ENCODE assay signal across 8 mouse cellular contexts in the genomic region with DNA sequence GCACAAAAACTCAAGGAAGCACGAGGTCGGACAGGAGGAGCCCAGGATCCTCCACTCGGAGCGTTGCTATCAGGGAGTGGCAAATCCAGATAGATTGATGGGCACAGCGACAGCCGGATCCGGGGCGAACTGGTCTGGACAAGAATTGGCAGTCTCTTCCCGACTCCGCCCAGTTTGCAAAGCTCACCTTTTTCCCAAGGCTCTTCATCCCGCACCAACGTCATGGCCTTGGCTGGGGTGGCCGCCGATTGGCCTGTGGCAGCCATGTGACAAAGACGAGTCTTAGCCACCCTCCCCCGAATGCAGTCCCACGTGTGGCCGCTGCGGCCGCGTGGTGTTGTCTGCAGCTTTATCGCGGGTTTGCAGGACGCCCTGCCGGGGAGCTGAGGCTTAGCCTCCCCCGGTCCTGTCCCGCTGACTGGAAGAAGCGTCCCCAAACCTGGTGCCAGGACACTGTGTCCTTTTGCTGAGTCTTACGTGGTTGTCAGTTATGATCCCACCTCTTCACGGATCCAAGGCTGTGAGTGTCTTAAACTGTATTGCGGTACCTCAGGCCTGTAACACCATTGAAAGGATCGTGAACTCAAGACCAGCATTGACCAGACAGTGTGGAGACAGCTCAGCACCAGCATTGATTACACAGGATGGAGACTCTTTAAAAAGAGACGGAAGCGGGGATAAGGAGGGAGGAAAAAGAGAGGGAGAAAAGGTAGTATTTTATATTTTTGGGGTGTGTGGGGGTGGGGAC. TPM values are rescaled to one million over a fixed set of nuclear protein-coding genes. Genes with fewer than 3 reads are reported as not detected.
DNase-seq lines count a peak whose midpoint lies in the region; ATAC-seq lines count a peak whose summit lies in the region.

No protein-coding gene starts in this region.

- H3K27ac ChIP-seq in hindbrain, embryonic 14.5 days, result peak overlapping the region; percentile 96
- peak overlapping the region; percentile 60 for H3K27ac ChIP-seq in macrophage

- DNase-seq in T-cell, adult 2 months (ENCODE audit: low spot score), result peak; percentile 91
- DNase-seq in cerebellum, postnatal 25 days, result peak; percentile 95 to 97
- DNase-seq in frontal cortex, postnatal 25 days (ENCODE audit: low spot score in 2 of 2), result peak; percentile 85 to 87
- DNase-seq in hindbrain, embryonic 14.5 days (ENCODE audit: low spot score), result peak; percentile 89
- DNase-seq in left cerebral cortex, adult 18-20 months (ENCODE audit: low spot score in 2 of 2), result peak; percentile 93 to 94
- peak; percentile 97 for DNase-seq in right cerebral cortex, adult 18-20 months
- DNase-seq in urinary bladder, postnatal 10 days (ENCODE audit: low spot score), result peak; percentile 82

- H3K4me1 ChIP-seq in hindbrain, embryonic 14.5 days (replicated peaks; ENCODE audit: control insufficient read depth, insufficient read depth, low read length), result peaks cover 14% of the 10 kb centered on the region

- H3K36me3 ChIP-seq in hindbrain, embryonic 14.5 days (replicated peaks; ENCODE audit: control insufficient read depth, insufficient read depth), result no peaks in the 10 kb centered on the region
- no peaks in the 10 kb centered on the region for H3K36me3 ChIP-seq in macrophage (ENCODE audit: inconsistent target)

- no peaks in the 10 kb centered on the region for H3K9me3 ChIP-seq in hindbrain, embryonic 14.5 days (ENCODE audit: control insufficient read depth, low read length)

- peak overlapping the region; percentile 83 for H3K9ac ChIP-seq in hindbrain, embryonic 14.5 days

- no peaks in the 10 kb centered on the region for H3K79me2 ChIP-seq in macrophage (ENCODE audit: inconsistent target)

- peak; percentile 100 for ATAC-seq in hindbrain, embryonic 14.5 days (ENCODE audit: low FRiP score)

- peak overlapping the region; percentile 91 for H3K4me2 ChIP-seq in hindbrain, embryonic 14.5 days (replicated peaks)

- 3% methylated on average over 34 of the region's 34 CpGs for WGBS in hindbrain, embryonic 14.5 days
- 5% methylated on average over 34 of the region's 34 CpGs for WGBS in macrophage (ENCODE audit: missing documents)

- H3K27me3 ChIP-seq in hindbrain, embryonic 14.5 days (ENCODE audit: control insufficient read depth, insufficient read depth, low read length), result no peaks in the 10 kb centered on the region

- H3K4me3 ChIP-seq in hindbrain, embryonic 14.5 days (replicated peaks; ENCODE audit: low read length), result peak overlapping the region; percentile 44
- peak overlapping the region; percentile 54 for H3K4me3 ChIP-seq in macrophage (ENCODE audit: inconsistent target)

RNA-seq across cellular contexts. Expression of gene Nsd1, which starts 19.3 kb away (rescaled TPM):
- polyA plus RNA-seq in hindbrain, embryonic 14.5 days (2014; fragmentation: Nextera tagmentation; extraction: Ambion mirVana), result 53.9 and 70.7 TPM in 2 replicates
- 100 to 1,000 TPM; 109 to 115 TPM for total RNA-seq in left cerebral cortex, adult 18-20 months (2021)
- total RNA-seq in macrophage (2018; cell fraction: chromatin; rRNA removed), result 100 to 1,000 TPM in 25 of 26 experiments, 10 to 100 TPM in 1; 76.9 to 574 (median 405) TPM
- 10 to 100 TPM; 25.1 to 76.0 (median 57.0) TPM for total RNA-seq in macrophage (2018; cell fraction: cytosol; rRNA removed)
- 100 to 1,000 TPM in 22 of 26 experiments, 10 to 100 TPM in 4; 63.4 to 293 (median 182) TPM for total RNA-seq in macrophage (2018; cell fraction: nucleus; rRNA removed)
- 26.6 to 37.3 TPM (median 28.9 TPM) in 3 replicates for polyA plus RNA-seq in macrophage (2018)

RNA-seq across cellular contexts. Expression of gene Fgfr4, which starts 37.9 kb away (rescaled TPM):
- 0.92 and 1.7 TPM in 2 replicates for polyA plus RNA-seq in hindbrain, embryonic 14.5 days (2014; fragmentation: Nextera tagmentation; extraction: Ambion mirVana)
- under 1 TPM; 0.21 to 0.40 TPM for total RNA-seq in left cerebral cortex, adult 18-20 months (2021)
- total RNA-seq in macrophage (2018; cell fraction: chromatin; rRNA removed), result not detected
- not detected for total RNA-seq in macrophage (2018; cell fraction: cytosol; rRNA removed)
- not detected for total RNA-seq in macrophage (2018; cell fraction: nucleus; rRNA removed)
- polyA plus RNA-seq in macrophage (2018), result not detected in 3 replicates

RNA-seq across cellular contexts. Expression of gene Gm17617, which starts 56.9 kb away (rescaled TPM):
- not detected in 2 replicates for polyA plus RNA-seq in hindbrain, embryonic 14.5 days (2014; fragmentation: Nextera tagmentation; extraction: Ambion mirVana)
- not detected for total RNA-seq in left cerebral cortex, adult 18-20 months (2021)
- total RNA-seq in macrophage (2018; cell fraction: chromatin; rRNA removed), result not detected
- not detected for total RNA-seq in macrophage (2018; cell fraction: cytosol; rRNA removed)
- not detected for total RNA-seq in macrophage (2018; cell fraction: nucleus; rRNA removed)
- not detected in 3 replicates for polyA plus RNA-seq in macrophage (2018)

Comparison
In these comparisons a context has a peak if more than half of its experiments do, and no peak if none do; other contexts are left out.
1. Peak in every context shown above with its lines: DNase-seq, ATAC-seq, H3K4me3 ChIP-seq and H3K27ac ChIP-seq.